Mouse (Mus musculus): ENCODE results near the gene Lmln. TPM values are rescaled to one million over a fixed set of nuclear protein-coding genes. Genes with fewer than 3 reads are reported as not detected.
"Not testable (repeated sequence)": the region's sequence is repeated elsewhere in the genome, so short reads cannot be mapped to it uniquely, and the experiment has no call there.

Gene Lmln
- polyA plus RNA-seq, 1 experiment from 2014 or later, result 2.5 TPM

DNA sequence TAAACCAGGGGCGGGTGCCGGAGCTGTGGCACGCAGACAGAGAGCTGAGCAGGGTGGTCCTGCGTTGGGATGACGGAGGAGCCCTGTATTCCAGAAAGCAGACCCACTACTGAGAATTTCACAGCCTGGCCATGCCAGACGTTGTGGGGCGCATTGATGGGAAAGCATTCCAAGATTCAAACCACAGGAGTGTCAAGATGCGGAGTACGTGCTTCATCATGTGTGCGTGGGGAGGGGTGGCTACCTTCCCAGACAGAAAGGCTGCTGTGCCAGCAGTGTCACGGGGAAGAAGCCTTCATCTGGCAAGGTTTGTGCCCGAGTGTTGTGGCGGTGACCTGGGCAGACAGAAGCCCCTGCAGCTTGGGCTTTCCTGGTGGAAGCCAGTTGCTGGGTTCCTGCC is 70.9 kb downstream of the Lmln start:
- Histone ChIP-seq H3K4me1 (ENCODE audit: control insufficient read depth, insufficient read depth, low read length) (no peaks in the 10 kb centered on the region), H3K4me3 (ENCODE audit: low read depth, low read length) (no peak overlapping the region), H3K36me3 (ENCODE audit: control insufficient read depth, insufficient read depth, low read length) (no peaks in the 10 kb centered on the region), H3K9me3 (ENCODE audit: control insufficient read depth, low read length) (no peaks in the 10 kb centered on the region), H3K4me2 (ENCODE audit: low read depth) (no peak overlapping the region), H3K27me3 (ENCODE audit: control insufficient read depth, insufficient read depth, low read length) (no peaks in the 10 kb centered on the region), H3K27ac (ENCODE audit: low read depth, low read length) (no peak overlapping the region), H3K9ac (ENCODE audit: low read length) (no peak overlapping the region)
- DNase-seq (ENCODE audit: low spot score) (no peak), ATAC-seq (ENCODE audit: insufficient read depth, low FRiP score, low TSS enrichment) (no peak)
- 84% methylated on average over 13 of the region's 13 CpGs for WGBS

DNA sequence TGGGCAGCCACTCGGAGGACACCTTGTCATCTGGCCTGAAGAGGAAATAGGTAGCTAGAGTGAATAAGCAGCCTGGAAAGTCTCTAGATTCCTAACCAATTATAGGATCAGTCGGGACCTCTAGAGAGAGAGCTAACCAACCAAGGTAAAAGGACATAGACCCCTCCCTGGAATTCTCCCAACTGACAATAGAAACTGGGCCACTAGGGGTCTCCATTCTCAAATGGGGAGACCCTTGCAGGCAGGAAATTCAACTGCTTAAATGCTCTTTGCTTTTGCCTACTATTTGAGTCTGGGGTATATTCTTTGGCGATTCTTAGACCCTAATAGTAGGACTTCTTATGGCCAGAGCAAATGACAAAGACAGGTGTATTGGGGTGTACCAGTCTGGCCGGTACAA is 72.8 kb downstream of the Lmln start:
- Histone ChIP-seq H3K9me3 (ENCODE audit: control insufficient read depth, low read length) (no peaks in the 10 kb centered on the region), H3K4me2 (ENCODE audit: low read depth) (no peak overlapping the region), H3K4me1 (ENCODE audit: control insufficient read depth, insufficient read depth, low read length) (no peaks in the 10 kb centered on the region), H3K27me3 (ENCODE audit: control insufficient read depth, insufficient read depth, low read length) (no peaks in the 10 kb centered on the region), H3K4me3 (ENCODE audit: low read depth, low read length) (no peak overlapping the region), H3K36me3 (ENCODE audit: control insufficient read depth, insufficient read depth, low read length) (no peaks in the 10 kb centered on the region), H3K27ac (ENCODE audit: low read depth, low read length) (no peak overlapping the region), H3K9ac (ENCODE audit: low read length) (no peak overlapping the region)
- DNase-seq (ENCODE audit: low spot score) (no peak), ATAC-seq (ENCODE audit: insufficient read depth, low FRiP score, low TSS enrichment) (no peak)
- 70% methylated on average over 4 of the region's 4 CpGs for WGBS

DNA sequence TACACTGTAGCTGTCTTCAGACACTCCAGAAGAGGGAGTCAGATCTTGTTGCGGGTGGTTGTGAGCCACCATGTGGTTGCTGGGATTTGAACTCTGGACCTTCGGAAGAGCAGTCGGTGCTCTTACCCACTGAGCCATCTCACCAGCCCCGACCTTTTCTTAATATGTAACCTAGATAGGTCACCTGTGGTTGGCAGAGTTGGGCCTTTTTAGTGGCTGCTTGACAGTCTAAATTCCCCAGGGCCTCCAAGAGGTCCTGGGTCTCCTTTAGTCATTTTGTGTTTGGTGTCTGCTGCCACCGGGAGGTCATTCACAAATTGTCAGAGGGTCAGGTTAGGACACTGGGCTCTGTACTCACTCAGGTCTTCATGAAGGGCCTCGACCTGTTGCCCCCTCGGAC is 76.7 kb downstream of the Lmln start:
- not testable (repeated sequence) for H3K4me3 ChIP-seq (ENCODE audit: low read depth, low read length); ATAC-seq (ENCODE audit: insufficient read depth, low FRiP score, low TSS enrichment); H3K27me3 ChIP-seq (ENCODE audit: control insufficient read depth, insufficient read depth, low read length); H3K4me1 ChIP-seq (ENCODE audit: control insufficient read depth, insufficient read depth, low read length); H3K27ac ChIP-seq (ENCODE audit: low read depth, low read length); H3K36me3 ChIP-seq (ENCODE audit: control insufficient read depth, insufficient read depth, low read length); H3K9me3 ChIP-seq (ENCODE audit: control insufficient read depth, low read length); H3K9ac ChIP-seq (ENCODE audit: low read length); DNase-seq (ENCODE audit: low spot score); H3K4me2 ChIP-seq (ENCODE audit: low read depth)
- 85% methylated on average over 6 of the region's 7 CpGs for WGBS

DNA sequence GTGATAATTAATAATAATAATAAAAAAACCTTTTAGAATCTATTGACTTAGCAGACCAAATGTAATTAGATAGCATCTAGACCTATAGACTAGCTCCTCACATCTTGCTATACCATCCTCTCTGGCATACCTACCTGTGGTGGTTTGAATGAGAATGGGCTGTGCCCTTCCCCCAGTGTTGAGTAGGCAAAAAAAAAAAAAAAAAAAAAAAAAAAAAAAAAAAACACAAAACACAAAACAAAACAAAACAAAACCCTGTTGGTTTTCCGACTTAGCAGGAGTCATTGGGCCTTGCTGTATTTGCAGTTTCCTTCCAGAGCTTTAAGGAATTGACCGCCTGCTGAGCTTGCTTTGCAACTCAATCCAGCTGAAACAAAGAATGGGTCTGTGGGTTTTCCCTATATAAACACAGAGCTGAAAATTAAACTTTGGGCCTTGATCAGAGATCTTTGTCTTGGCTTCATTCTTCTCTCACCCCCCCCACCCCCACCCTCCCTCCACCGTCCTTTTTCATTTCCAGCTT is 79.5 kb downstream of the Lmln start:
- ATAC-seq (ENCODE audit: insufficient read depth, low FRiP score, low TSS enrichment), result no peak
- WGBS, result 50% methylated on average over 3 of the region's 3 CpGs
- H3K36me3 ChIP-seq (ENCODE audit: control insufficient read depth, insufficient read depth, low read length), result no peaks in the 10 kb centered on the region
- no peak overlapping the region for H3K27ac ChIP-seq (ENCODE audit: low read depth, low read length)
- H3K4me3 ChIP-seq (ENCODE audit: low read depth, low read length), result no peak overlapping the region
- H3K9me3 ChIP-seq (ENCODE audit: control insufficient read depth, low read length), result no peaks in the 10 kb centered on the region
- H3K27me3 ChIP-seq (ENCODE audit: control insufficient read depth, insufficient read depth, low read length), result no peaks in the 10 kb centered on the region
- no peaks in the 10 kb centered on the region for H3K4me1 ChIP-seq (ENCODE audit: control insufficient read depth, insufficient read depth, low read length)
- DNase-seq (ENCODE audit: low spot score), result no peak
- no peak overlapping the region for H3K9ac ChIP-seq (ENCODE audit: low read length)
- no peak overlapping the region for H3K4me2 ChIP-seq (ENCODE audit: low read depth)

DNA sequence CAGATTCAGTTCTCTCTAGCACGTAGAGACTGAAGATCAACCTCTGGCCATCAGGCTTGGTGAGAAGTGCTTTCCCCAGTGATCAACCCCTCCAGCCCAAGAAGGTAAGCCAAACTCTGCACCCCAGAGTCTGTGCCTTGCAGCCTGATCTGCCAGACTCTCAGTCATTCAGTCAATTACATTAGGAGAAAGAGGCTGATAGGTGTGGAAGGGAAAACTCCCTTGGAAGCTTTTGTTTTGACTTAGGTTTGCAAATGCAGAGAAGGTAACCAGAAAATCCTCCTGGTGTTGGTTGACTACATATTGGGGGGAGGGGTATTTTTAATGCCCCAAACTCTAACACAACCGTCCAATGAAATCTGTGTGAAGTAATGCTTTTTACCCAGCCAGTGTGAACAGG is 81.1 kb downstream of the Lmln start:
- Histone ChIP-seq H3K27me3 (ENCODE audit: control insufficient read depth, insufficient read depth, low read length) (no peaks in the 10 kb centered on the region), H3K9me3 (ENCODE audit: control insufficient read depth, low read length) (no peaks in the 10 kb centered on the region), H3K27ac (ENCODE audit: low read depth, low read length) (no peak overlapping the region), H3K9ac (ENCODE audit: low read length) (no peak overlapping the region), H3K36me3 (ENCODE audit: control insufficient read depth, insufficient read depth, low read length) (no peaks in the 10 kb centered on the region), H3K4me1 (ENCODE audit: control insufficient read depth, insufficient read depth, low read length) (no peaks in the 10 kb centered on the region), H3K4me3 (ENCODE audit: low read depth, low read length) (no peak overlapping the region), H3K4me2 (ENCODE audit: low read depth) (no peak overlapping the region)
- ATAC-seq (ENCODE audit: insufficient read depth, low FRiP score, low TSS enrichment), result no peak
- no peak for DNase-seq (ENCODE audit: low spot score)
- 74% methylated on average over 2 of the region's 2 CpGs for WGBS

DNA sequence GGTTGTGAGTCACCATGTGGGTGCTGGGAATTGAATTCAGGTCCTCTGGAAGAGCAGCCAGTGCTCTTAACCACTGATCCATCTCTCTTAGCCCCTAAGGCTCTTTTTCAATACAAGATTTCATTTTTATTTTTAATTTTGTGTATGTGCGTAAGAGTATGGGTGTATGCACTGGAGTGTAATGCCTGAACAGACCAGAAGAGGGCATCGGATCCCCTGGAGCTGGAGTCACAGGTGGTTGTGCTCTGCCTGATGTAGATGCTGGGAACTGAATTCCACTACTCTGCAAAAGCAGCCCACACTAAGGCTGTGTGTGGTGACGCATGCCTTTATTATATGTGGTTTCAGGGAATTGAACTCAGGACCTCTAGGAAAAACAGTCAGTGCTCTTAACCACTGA is 83.9 kb downstream of the Lmln start:
- no peak overlapping the region for H3K4me2 ChIP-seq (ENCODE audit: low read depth)
- no peaks in the 10 kb centered on the region for H3K36me3 ChIP-seq (ENCODE audit: control insufficient read depth, insufficient read depth, low read length)
- H3K9me3 ChIP-seq (ENCODE audit: control insufficient read depth, low read length), result no peaks in the 10 kb centered on the region
- DNase-seq (ENCODE audit: low spot score), result no peak
- no peaks in the 10 kb centered on the region for H3K4me1 ChIP-seq (ENCODE audit: control insufficient read depth, insufficient read depth, low read length)
- ATAC-seq (ENCODE audit: insufficient read depth, low FRiP score, low TSS enrichment), result no peak
- no peak overlapping the region for H3K9ac ChIP-seq (ENCODE audit: low read length)
- no peaks in the 10 kb centered on the region for H3K27me3 ChIP-seq (ENCODE audit: control insufficient read depth, insufficient read depth, low read length)
- WGBS, result 94% methylated on average over 3 of the region's 3 CpGs
- H3K4me3 ChIP-seq (ENCODE audit: low read depth, low read length), result no peak overlapping the region
- H3K27ac ChIP-seq (ENCODE audit: low read depth, low read length), result no peak overlapping the region

DNA sequence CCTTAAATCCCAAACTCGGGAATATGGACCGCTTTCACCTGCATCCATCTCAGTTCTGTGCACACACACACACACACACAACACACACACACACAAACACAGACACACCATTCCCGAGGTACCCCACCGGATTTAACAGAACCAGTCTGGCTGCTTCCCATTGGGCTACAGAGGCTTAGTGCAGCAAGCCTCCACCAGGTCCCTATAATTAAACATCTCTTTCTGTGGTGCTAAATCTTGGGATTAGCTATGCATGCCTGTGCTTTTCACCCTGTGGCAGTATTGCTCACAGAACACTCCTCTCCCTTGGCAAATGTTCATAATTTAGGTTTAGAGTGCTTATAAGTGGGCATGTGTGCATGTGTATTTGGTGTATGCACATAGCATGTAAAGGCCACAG is 85.8 kb downstream of the Lmln start:
- Histone ChIP-seq H3K4me1 (ENCODE audit: control insufficient read depth, insufficient read depth, low read length) (no peaks in the 10 kb centered on the region), H3K9me3 (ENCODE audit: control insufficient read depth, low read length) (no peaks in the 10 kb centered on the region), H3K4me3 (ENCODE audit: low read depth, low read length) (no peak overlapping the region), H3K9ac (ENCODE audit: low read length) (no peak overlapping the region), H3K27me3 (ENCODE audit: control insufficient read depth, insufficient read depth, low read length) (no peaks in the 10 kb centered on the region), H3K36me3 (ENCODE audit: control insufficient read depth, insufficient read depth, low read length) (no peaks in the 10 kb centered on the region), H3K4me2 (ENCODE audit: low read depth) (no peak overlapping the region), H3K27ac (ENCODE audit: low read depth, low read length) (no peak overlapping the region)
- 87% methylated on average over 4 of the region's 4 CpGs for WGBS
- ATAC-seq (ENCODE audit: insufficient read depth, low FRiP score, low TSS enrichment) (no peak), DNase-seq (ENCODE audit: low spot score) (no peak)

DNA sequence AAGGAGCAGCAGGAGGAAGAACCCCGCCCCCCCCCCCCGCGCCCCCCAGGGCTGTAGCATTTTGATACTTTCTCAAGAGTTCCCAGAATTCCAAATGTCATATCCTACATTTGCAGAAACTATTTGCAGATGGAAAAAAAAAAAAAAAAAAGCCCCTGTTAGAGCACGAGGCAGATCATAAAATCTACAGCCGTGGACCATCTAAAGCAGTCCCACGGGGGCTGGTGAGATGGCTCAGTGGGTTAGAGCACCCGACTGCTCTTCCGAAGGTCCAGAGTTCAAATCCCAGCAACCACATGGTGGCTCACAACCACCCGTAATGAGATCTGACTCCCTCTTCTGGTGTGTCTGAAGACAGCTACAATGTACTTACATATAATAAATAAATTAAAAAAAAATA is 88.6 kb downstream of the Lmln start:
- H3K9me3 ChIP-seq (ENCODE audit: control insufficient read depth, low read length); H3K4me1 ChIP-seq (ENCODE audit: control insufficient read depth, insufficient read depth, low read length); H3K27ac ChIP-seq (ENCODE audit: low read depth, low read length); H3K4me3 ChIP-seq (ENCODE audit: low read depth, low read length); ATAC-seq (ENCODE audit: insufficient read depth, low FRiP score, low TSS enrichment); H3K36me3 ChIP-seq (ENCODE audit: control insufficient read depth, insufficient read depth, low read length); DNase-seq (ENCODE audit: low spot score); H3K27me3 ChIP-seq (ENCODE audit: control insufficient read depth, insufficient read depth, low read length); H3K4me2 ChIP-seq (ENCODE audit: low read depth); H3K9ac ChIP-seq (ENCODE audit: low read length): not testable (repeated sequence)
- WGBS, result 82% methylated on average over 9 of the region's 9 CpGs

DNA sequence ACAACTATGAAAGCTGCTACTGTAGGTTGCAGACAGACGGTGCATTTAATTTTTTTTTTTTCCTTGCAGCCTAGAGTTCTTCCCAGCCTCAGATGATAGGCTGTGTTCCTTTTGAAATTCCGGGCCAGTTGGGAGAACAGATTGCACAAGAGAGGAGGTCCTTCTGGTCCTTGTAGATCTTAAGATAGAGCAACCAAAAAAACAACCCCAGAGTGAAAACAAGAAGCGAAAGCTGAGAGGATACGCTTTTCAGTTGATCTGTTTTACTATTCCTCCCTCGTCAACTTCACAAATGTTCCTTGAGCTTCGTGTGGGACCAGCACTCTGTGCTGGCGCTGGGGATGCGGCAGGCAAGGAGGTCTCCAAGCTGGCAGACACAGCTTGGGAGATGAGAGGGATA is 89.2 kb downstream of the Lmln start:
- H3K9me3 ChIP-seq (ENCODE audit: control insufficient read depth, low read length), result no peaks in the 10 kb centered on the region
- no peak for DNase-seq (ENCODE audit: low spot score)
- no peak overlapping the region for H3K27ac ChIP-seq (ENCODE audit: low read depth, low read length)
- H3K36me3 ChIP-seq (ENCODE audit: control insufficient read depth, insufficient read depth, low read length), result no peaks in the 10 kb centered on the region
- H3K4me2 ChIP-seq (ENCODE audit: low read depth), result no peak overlapping the region
- H3K4me1 ChIP-seq (ENCODE audit: control insufficient read depth, insufficient read depth, low read length), result no peaks in the 10 kb centered on the region
- H3K9ac ChIP-seq (ENCODE audit: low read length), result no peak overlapping the region
- WGBS, result 80% methylated on average over 8 of the region's 8 CpGs
- H3K27me3 ChIP-seq (ENCODE audit: control insufficient read depth, insufficient read depth, low read length), result no peaks in the 10 kb centered on the region
- no peak overlapping the region for H3K4me3 ChIP-seq (ENCODE audit: low read depth, low read length)
- no peak for ATAC-seq (ENCODE audit: insufficient read depth, low FRiP score, low TSS enrichment)

All from neural tube, embryonic 11.5 days (tissue).